Mouse (Mus musculus) thymus, adult 18-20 months (tissue): Measurements from ENCODE around the gene Olfr809.

Experiments used
- DNase-seq, 2 experiments: peaks; one replicate each; pipeline ENCODE4 v3.0.0; 2022; ENCODE audit warnings: mixed read lengths in 2 of 2

The Olfr809 gene

GRCm38 (mm10) chr10:129774338-129774737 lies at the start of gene Olfr809:
Olfr809 (plus strand) TSS chr10:129774638.
- DNase-seq: no peak

- no peak for DNase-seq
Observed at GRCm38 (mm10) chr10:129729275-129729674, 45.2 kb upstream of the Olfr809 start, which contains the start of gene Olfr805. Olfr805 (minus strand) TSS chr10:129729375.

- no peak for DNase-seq
Observed at GRCm38 (mm10) chr10:129741821-129742220, 32.6 kb upstream of the Olfr809 start, which contains the start of gene Olfr806. Olfr806 (minus strand) TSS chr10:129741921.

- no peak for DNase-seq
Observed at GRCm38 (mm10) chr10:129757693-129758092, 16.7 kb upstream of the Olfr809 start, which contains the start of gene Olfr807. Olfr807 (minus strand) TSS chr10:129757793.

GRCm38 (mm10) chr10:129765182-129765581 lies 9.3 kb upstream of the Olfr809 start, which contains the start of gene Olfr808:
Olfr808 (plus strand) TSS chr10:129765482.
- no peak for DNase-seq

GRCm38 (mm10) chr10:129778123-129778522 lies 3.7 kb downstream of the Olfr809 start:
- DNase-seq: no peak

GRCm38 (mm10) chr10:129794817-129795216 lies 20.4 kb downstream of the Olfr809 start, which contains the start of gene Olfr810:
Olfr810 (minus strand) TSS chr10:129794917.
- DNase-seq: no peak

GRCm38 (mm10) chr10:129804296-129804695 lies 29.9 kb downstream of the Olfr809 start, which contains the start of gene Olfr811:
Olfr811 (minus strand) TSS chr10:129804396.
- no peak for DNase-seq
